Mouse (Mus musculus) heart, adult 2 months (tissue): ENCODE measurements around the gene Ints5. TPM values are rescaled to one million over a fixed set of nuclear protein-coding genes. Genes with fewer than 3 reads are reported as not detected.
A peak's percentile ranks its signal among the peaks of the same experiment; 100 is the strongest.

Experiments used
- DNase-seq, 2 experiments: peaks; one replicate each; pipeline ENCODE4 v3.0.0; 2021
- H3K27ac ChIP-seq: fragments of 200-600 bp; 2 replicates; pipeline ENCODE4 v1.8.1; 2022
- H3K27me3 ChIP-seq: fragments of 200-500 bp; 2 replicates; pipeline ENCODE4 v1.6.1; 2012; ENCODE audit warnings: mild to moderate bottlenecking, low read length, inconsistent platforms, mixed read lengths; ENCODE audit not compliant: control insufficient read depth, insufficient read depth
- H3K36me3 ChIP-seq: fragments of 200-500 bp; 2 replicates; pipeline ENCODE4 v1.6.1; 2012; ENCODE audit warnings: low read length, inconsistent platforms; ENCODE audit not compliant: control insufficient read depth, insufficient read depth
- H3K4me1 ChIP-seq: fragments of 200-500 bp; 2 replicates; pipeline ENCODE4 v1.6.1; 2011; ENCODE audit warnings: low read length; ENCODE audit not compliant: control insufficient read depth, insufficient read depth
- H3K4me3 ChIP-seq: fragments of 200-600 bp; 2 replicates; pipeline ENCODE4 v1.8.1; 2022
- H3K79me2 ChIP-seq: fragments of 200-500 bp; replicated peaks from 2 replicates; pipeline ENCODE4 v1.6.1; 2012; ENCODE audit warnings: mild to moderate bottlenecking, inconsistent platforms, low read length, moderate library complexity, mixed read lengths; ENCODE audit not compliant: control insufficient read depth, insufficient read depth
- H3K9ac ChIP-seq: fragments of 200-500 bp; 2 replicates; pipeline ENCODE4 v1.6.1; 2012; ENCODE audit warnings: low read depth, mild to moderate bottlenecking, control low read depth, inconsistent platforms, low read length, mixed read lengths
- CTCF ChIP-seq: fragments of 200-600 bp; IDR thresholded peaks from 2 replicates; pipeline ENCODE4 v1.8.1; 2022; ENCODE audit warnings: antibody characterized with exemption, mild to moderate bottlenecking, moderate library complexity
- EP300 ChIP-seq: fragments of 200-500 bp; IDR thresholded peaks from 2 replicates; pipeline ENCODE4 v1.6.1; 2011; ENCODE audit warnings: low read depth, low read length, control low read depth; ENCODE audit not compliant: insufficient read depth
- POLR2A ChIP-seq: fragments of 200-500 bp; IDR thresholded peaks from 2 replicates; pipeline ENCODE4 v1.6.1; 2011; ENCODE audit warnings: mild to moderate bottlenecking, low read depth, low read length, control low read depth; ENCODE audit not compliant: insufficient read depth
- WGBS: fragments of 180-500 bp; shearing (Covaris S2); methylation state at CpG from one replicate; pipeline ENCODE4 v1.1.7; 2018; 5-methylcytosine and 5-hydroxymethylcytosine counted together
- intact Hi-C: fragments of 180-260 bp; cut with DNase I; formaldehyde crosslinking; loops from one replicate; pipeline ENCODE4 v1.15.1; 2025
- long read RNA-seq: library from polyadenylated mRNA; stranded (forward); transcript quantifications from one replicate; pipeline ENCODE4 v2.0.0, GENCODE M21; 2021
- polyA plus RNA-seq: library from polyadenylated mRNA; depleted of rRNA; stranded (reverse); fragments of >200 nt; gene quantifications from 2 replicates; pipeline ENCODE4 v1.2.3, GENCODE M21; 2012; rRNA removed
- total RNA-seq, 2 experiments: library from RNA; stranded (reverse); gene quantifications; 2 replicates each; pipeline ENCODE4 v1.2.3; 2021

Gene Ints5
- total RNA-seq (10 to 100 TPM; 10.6 to 12.6 TPM), polyA plus RNA-seq (10.8 and 13.5 TPM in 2 replicates)
- long read RNA-seq, partial matches to known transcripts = 6 of 7 reads
- long read RNA-seq, other reads (novel, unspliced or antisense) = 0 of 7 reads

DNA sequence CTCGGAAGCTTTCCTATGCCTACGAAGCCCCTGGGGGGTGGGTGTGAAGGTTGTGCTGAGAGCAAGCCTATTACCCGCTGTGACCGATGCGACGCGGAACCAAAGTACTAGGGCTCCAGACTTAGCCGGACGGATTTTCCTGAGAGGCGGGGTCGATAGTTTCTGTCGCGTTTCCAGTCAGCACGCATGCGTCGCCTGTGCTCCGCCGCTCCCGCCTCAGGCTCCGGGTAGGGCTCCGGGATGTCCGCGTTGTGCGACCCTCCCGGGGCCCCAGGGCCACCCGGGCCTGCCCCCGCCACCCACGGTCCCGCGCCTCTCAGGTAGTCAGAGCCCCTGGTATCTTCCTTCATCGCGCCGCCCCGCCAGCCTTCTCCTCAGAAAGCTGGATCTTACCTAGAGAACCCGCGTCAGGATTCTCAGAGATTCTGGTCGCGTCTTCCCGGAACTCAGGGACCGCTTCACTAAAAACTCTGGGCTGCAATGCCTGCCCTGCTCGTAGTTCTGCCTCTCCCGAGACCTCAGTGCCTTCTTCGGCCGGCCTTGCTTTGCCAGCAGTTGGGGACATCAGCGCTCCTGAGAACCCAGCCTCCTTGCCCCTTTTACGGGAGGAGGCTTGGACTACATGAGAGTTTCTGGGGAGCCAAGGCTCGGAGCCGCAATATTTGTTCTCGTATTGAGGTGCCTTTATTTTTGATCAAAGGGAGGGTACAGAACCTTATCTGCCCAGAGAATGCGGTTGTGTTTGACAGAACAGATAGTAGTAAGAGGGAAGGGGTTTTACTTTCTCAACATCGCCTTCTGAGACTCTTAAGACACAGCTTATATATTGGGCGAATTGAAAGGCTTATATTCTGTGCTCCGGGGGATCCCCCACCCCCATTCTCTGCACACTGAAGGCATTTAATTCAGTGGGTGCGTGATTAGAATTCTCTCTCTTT is at the start of gene Ints5:
TSS of gene Ints5 (plus strand) at position 177 of the 938 bp plus-strand sequence.
- peak; percentile 88 to 90 for DNase-seq
- intact Hi-C loops = no loop called here
- Histone ChIP-seq H3K4me3 (peak within 1 kb of the TSS; percentile 92), H3K27ac (peak within 1 kb of the TSS; percentile 89), H3K9ac (peak within 1 kb of the TSS; percentile 94), H3K79me2 (no peaks in the 10 kb centered on the region), H3K36me3 (no peaks in the 10 kb centered on the region; the same call in 1 of the 2 replicates), H3K27me3 (no peaks in the 10 kb centered on the region), H3K4me1 (no peaks in the 10 kb centered on the region; the same call in 1 of the 2 replicates)
- 1% methylated on average over 54 of the region's 54 CpGs for WGBS
- peak; percentile 86 for TF ChIP-seq POLR2A
- TF ChIP-seq EP300 = peak; percentile 81
- no peak for TF ChIP-seq CTCF

GRCm38 (mm10) chr19:8844371-8845129 is 48.3 kb upstream of the Ints5 start:
- TF ChIP-seq CTCF (peak; percentile 85), POLR2A (no peak), EP300 (0 out of 2 replicates have a peak, but pooled peaks have one; percentile 18)
- Histone ChIP-seq H3K9ac (no peak overlapping the region), H3K27ac (no peak overlapping the region), H3K79me2 (no peaks in the 10 kb centered on the region), H3K27me3 (no peaks in the 10 kb centered on the region), H3K4me1 (peaks cover 3% of the 10 kb centered on the region; the same call in 1 of the 2 replicates), H3K36me3 (no peaks in the 10 kb centered on the region), H3K4me3 (no peak overlapping the region)
- 64% methylated on average over 5 of the region's 5 CpGs for WGBS
- peak; percentile 63 to 76 for DNase-seq
- intact Hi-C loops = loop anchor here (2.0 kb wide), 1 partner anchor 266 kb away; no protein-coding TSS in a partner anchor

GRCm38 (mm10) chr19:8848356-8848755 is 44.4 kb upstream of the Ints5 start:
- no peaks in the 10 kb centered on the region for H3K36me3 ChIP-seq
- no peak overlapping the region for H3K27ac ChIP-seq
- TF ChIP-seq POLR2A (no peak), CTCF (no peak), EP300 (no peak)
- intact Hi-C loops = no loop called here
- no peak overlapping the region for H3K9ac ChIP-seq
- no peaks in the 10 kb centered on the region for H3K27me3 ChIP-seq
- no peak overlapping the region for H3K4me3 ChIP-seq
- WGBS = 89% methylated on average over 5 of the region's 5 CpGs
- H3K79me2 ChIP-seq = no peaks in the 10 kb centered on the region
- DNase-seq = no peak
- peaks cover 4% of the 10 kb centered on the region; the same call in 1 of the 2 replicates for H3K4me1 ChIP-seq

DNA sequence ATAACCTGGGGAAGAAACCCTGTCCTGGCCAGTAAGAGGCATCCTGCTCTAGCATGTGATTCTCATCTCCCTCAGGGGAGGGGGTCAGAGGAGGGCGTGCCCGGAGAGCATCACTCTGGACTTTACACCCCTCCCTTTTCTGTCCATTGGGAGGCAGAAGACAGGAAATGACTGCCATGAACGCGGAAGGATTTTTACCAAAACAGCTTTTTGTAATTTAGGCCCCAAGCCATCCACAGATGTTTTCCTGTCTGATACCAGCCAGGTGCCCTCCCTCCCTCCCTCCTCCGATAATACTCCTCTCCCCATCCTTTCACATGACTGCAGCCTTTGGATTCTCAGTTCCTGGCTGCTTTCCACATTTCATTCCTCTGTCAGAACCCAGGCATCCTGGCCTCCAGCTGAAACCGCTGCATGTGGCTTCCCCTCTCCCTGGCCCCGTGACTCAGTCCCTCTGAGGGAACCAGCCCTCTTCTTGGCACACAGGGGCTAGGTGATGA is 42.4 kb upstream of the Ints5 start, which contains the start of gene Lrrn4cl:
TSS of gene Lrrn4cl (plus strand) at position 367 of the 500 bp plus-strand sequence.
- TF ChIP-seq CTCF (no peak), POLR2A (no peak), EP300 (no peak)
- H3K9ac ChIP-seq = no peak within 1 kb of the TSS
- peaks cover 2% of the 10 kb centered on the region; the same call in 1 of the 2 replicates for H3K4me1 ChIP-seq
- peak within 1 kb of the TSS; percentile 6; the same call in 1 of the 2 replicates for H3K27ac ChIP-seq
- H3K36me3 ChIP-seq = no peaks in the 10 kb centered on the region
- no peaks in the 10 kb centered on the region for H3K79me2 ChIP-seq
- WGBS = 10% methylated on average over 7 of the region's 7 CpGs
- no peaks in the 10 kb centered on the region for H3K27me3 ChIP-seq
- no peak within 1 kb of the TSS for H3K4me3 ChIP-seq
- intact Hi-C loops = no loop called here
- DNase-seq = peak; percentile 42 to 57

DNA sequence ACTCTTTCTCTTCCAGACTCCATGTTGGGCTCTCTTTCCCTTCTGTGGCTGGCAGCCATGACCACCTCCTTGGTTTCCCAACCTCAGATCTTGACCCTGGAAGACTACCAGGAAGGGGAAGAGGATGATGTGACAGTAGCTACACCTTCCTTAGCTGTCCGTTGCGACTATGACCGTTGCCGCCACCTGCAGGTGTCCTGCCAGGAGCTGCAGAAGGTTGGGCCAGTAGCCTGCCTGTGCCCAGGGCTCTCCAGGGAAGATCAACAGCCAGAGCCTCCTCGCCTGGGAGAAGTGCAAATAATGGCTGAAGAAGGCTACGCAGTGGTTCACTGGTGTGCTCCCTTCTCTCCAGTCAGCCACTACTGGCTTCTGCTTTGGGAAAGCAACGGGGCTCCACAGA is 41.2 kb upstream of the Ints5 start:
- no peaks in the 10 kb centered on the region for H3K27me3 ChIP-seq
- no peak overlapping the region for H3K27ac ChIP-seq
- intact Hi-C loops = no loop called here
- no peak overlapping the region for H3K9ac ChIP-seq
- H3K36me3 ChIP-seq = no peaks in the 10 kb centered on the region
- H3K4me1 ChIP-seq = peaks cover 2% of the 10 kb centered on the region; the same call in 1 of the 2 replicates
- TF ChIP-seq EP300 (no peak), CTCF (no peak), POLR2A (no peak)
- H3K79me2 ChIP-seq = no peaks in the 10 kb centered on the region
- no peak overlapping the region for H3K4me3 ChIP-seq
- WGBS = 62% methylated on average over 7 of the region's 7 CpGs
- no peak for DNase-seq
